Mouse (Mus musculus) frontal cortex, adult (tissue): ENCODE results near the gene Tnpo1.
"Not testable (repeated sequence)": the region's sequence is repeated elsewhere in the genome, so short reads cannot be mapped to it uniquely, and the experiment has no call there.

Source experiments
- ATAC-seq: cut with Nextera tagmentation; 2 replicates; pipeline ENCODE4 v1.9.2; 2017; ENCODE audit warnings: mild to moderate bottlenecking, moderate library complexity, mixed read lengths; ENCODE audit not compliant: low TSS enrichment

The Tnpo1 gene

GRCm38 (mm10) chr13:98889211-98889610 is 37.0 kb downstream of the Tnpo1 start:
- no peak for ATAC-seq

- no peak for ATAC-seq
Measured at GRCm38 (mm10) chr13:98883774-98884173, 42.4 kb downstream of the Tnpo1 start.

- no peak for ATAC-seq
Measured at GRCm38 (mm10) chr13:98881991-98882390, 44.2 kb downstream of the Tnpo1 start.

- 0 out of 2 replicates have a peak, but pooled peaks have one; percentile 28 for ATAC-seq
Measured at GRCm38 (mm10) chr13:98880336-98880735, 45.8 kb downstream of the Tnpo1 start.

- ATAC-seq = peak; percentile 83
Measured at GRCm38 (mm10) chr13:98879422-98879821, 46.8 kb downstream of the Tnpo1 start.

GRCm38 (mm10) chr13:98877165-98877564 is 49.0 kb downstream of the Tnpo1 start:
- no peak for ATAC-seq

- ATAC-seq = no peak
Measured at GRCm38 (mm10) chr13:98874727-98875126, 51.5 kb downstream of the Tnpo1 start.

- no peak for ATAC-seq
Measured at GRCm38 (mm10) chr13:98872273-98872847, 53.8 kb downstream of the Tnpo1 start.

- no peak for ATAC-seq
Measured at GRCm38 (mm10) chr13:98871263-98871662, 54.9 kb downstream of the Tnpo1 start.

- no peak for ATAC-seq
Measured at GRCm38 (mm10) chr13:98868236-98868923, 57.8 kb downstream of the Tnpo1 start.

- peak; percentile 74 for ATAC-seq
Measured at GRCm38 (mm10) chr13:98867810-98868209, 58.4 kb downstream of the Tnpo1 start.

GRCm38 (mm10) chr13:98855291-98855690 is 70.9 kb downstream of the Tnpo1 start:
- peak; percentile 43; the same call in 1 of the 2 replicates for ATAC-seq

GRCm38 (mm10) chr13:98845794-98846193 is 80.4 kb downstream of the Tnpo1 start:
- ATAC-seq = no peak

- ATAC-seq = no peak
Measured at GRCm38 (mm10) chr13:98836423-98837088, 89.6 kb downstream of the Tnpo1 start.

GRCm38 (mm10) chr13:98835740-98836139 is 90.4 kb downstream of the Tnpo1 start:
- ATAC-seq = no peak

GRCm38 (mm10) chr13:98834723-98835122 is 91.5 kb downstream of the Tnpo1 start:
- peak; percentile 34 for ATAC-seq

- ATAC-seq = peak; percentile 82
Measured at GRCm38 (mm10) chr13:98834199-98834598, 92.0 kb downstream of the Tnpo1 start.

- ATAC-seq = no peak
Measured at GRCm38 (mm10) chr13:98832451-98833450, 93.4 kb downstream of the Tnpo1 start.

GRCm38 (mm10) chr13:98829026-98829425 is 97.2 kb downstream of the Tnpo1 start:
- not testable (repeated sequence) for ATAC-seq

GRCm38 (mm10) chr13:98825574-98825973 is 100.6 kb downstream of the Tnpo1 start:
- ATAC-seq = peak; percentile 90

- ATAC-seq = no peak
Measured at GRCm38 (mm10) chr13:98819094-98819493, 107.1 kb downstream of the Tnpo1 start.

- no peak for ATAC-seq
Measured at GRCm38 (mm10) chr13:98818205-98818604, 108.0 kb downstream of the Tnpo1 start.
